Mouse (Mus musculus) right cerebral cortex, adult 2 months (tissue): ENCODE data around the gene Rnf157.
A peak's percentile ranks its signal among the peaks of the same experiment; 100 is the strongest.
"Not testable (repeated sequence)": the region's sequence is repeated elsewhere in the genome, so short reads cannot be mapped to it uniquely, and the experiment has no call there.

Source experiments
- DNase-seq, 2 experiments: peaks; one replicate each; pipeline ENCODE4 v3.0.0; 2021 to 2022; ENCODE audit warnings: low spot score in 2 of 2

Gene Rnf157

GRCm38 (mm10) chr11:116434287-116434966 lies 21.6 kb upstream of the Rnf157 start:
- DNase-seq, result peak; percentile 44 to 53

- peak; percentile 98 to 99 for DNase-seq
Measured at GRCm38 (mm10) chr11:116433356-116434286, 20.8 kb upstream of the Rnf157 start, which contains the start of gene Ubald2. TSS of gene Ubald2 (plus strand) at chr11:116434094.

- peak; percentile 49 to 63 for DNase-seq
Measured at GRCm38 (mm10) chr11:116432593-116433355, 19.9 kb upstream of the Rnf157 start.

GRCm38 (mm10) chr11:116432127-116432526 lies 19.3 kb upstream of the Rnf157 start:
- DNase-seq, result no peak

- DNase-seq, result no peak
Measured at GRCm38 (mm10) chr11:116431428-116432077, 18.7 kb upstream of the Rnf157 start.

- DNase-seq, result no peak
Measured at GRCm38 (mm10) chr11:116430723-116431427, 18.0 kb upstream of the Rnf157 start.

- DNase-seq, result no peak
Measured at GRCm38 (mm10) chr11:116429862-116430613, 17.2 kb upstream of the Rnf157 start.

GRCm38 (mm10) chr11:116428872-116429859 lies 16.3 kb upstream of the Rnf157 start:
- DNase-seq, result no peak

GRCm38 (mm10) chr11:116426852-116427575 lies 14.2 kb upstream of the Rnf157 start:
- DNase-seq, result no peak

GRCm38 (mm10) chr11:116426328-116426727 lies 13.5 kb upstream of the Rnf157 start:
- not testable (repeated sequence) for DNase-seq

- no peak for DNase-seq
Measured at GRCm38 (mm10) chr11:116424621-116425407, 12.0 kb upstream of the Rnf157 start.

- DNase-seq, result no peak
Measured at GRCm38 (mm10) chr11:116423782-116424620, 11.2 kb upstream of the Rnf157 start.

- DNase-seq, result no peak
Measured at GRCm38 (mm10) chr11:116423214-116423613, 10.4 kb upstream of the Rnf157 start.

- no peak for DNase-seq
Measured at GRCm38 (mm10) chr11:116422562-116422961, 9.7 kb upstream of the Rnf157 start.

- DNase-seq, result no peak
Measured at GRCm38 (mm10) chr11:116421102-116421501, 8.3 kb upstream of the Rnf157 start.

GRCm38 (mm10) chr11:116418841-116419462 lies 6.1 kb upstream of the Rnf157 start:
- no peak for DNase-seq
